Mouse (Mus musculus): ENCODE measurements around the gene Mocs1.
"Not testable (repeated sequence)": the region's sequence is repeated elsewhere in the genome, so short reads cannot be mapped to it uniquely, and the experiment has no call there.

Mocs1 gene

GRCm38 (mm10) chr17:49432071-49432711 lies 4.0 kb downstream of the Mocs1 start:
- no peak for DNase-seq (ENCODE audit: low read depth in 2 of 2, low spot score in 2 of 2)

GRCm38 (mm10) chr17:49433071-49433470 lies 4.9 kb downstream of the Mocs1 start:
- no peak for DNase-seq (ENCODE audit: low read depth in 2 of 2, low spot score in 2 of 2)

- no peak for DNase-seq (ENCODE audit: low read depth in 2 of 2, low spot score in 2 of 2)
Measured at GRCm38 (mm10) chr17:49434236-49434635, 6.1 kb downstream of the Mocs1 start.

- DNase-seq (ENCODE audit: low read depth in 2 of 2, low spot score in 2 of 2) = no peak
Measured at GRCm38 (mm10) chr17:49435081-49435480, 6.9 kb downstream of the Mocs1 start.

- DNase-seq (ENCODE audit: low read depth in 2 of 2, low spot score in 2 of 2) = no peak
Measured at GRCm38 (mm10) chr17:49436631-49437030, 8.5 kb downstream of the Mocs1 start.

- DNase-seq (ENCODE audit: low read depth in 2 of 2, low spot score in 2 of 2) = not testable (repeated sequence)
Measured at GRCm38 (mm10) chr17:49437306-49437705, 9.1 kb downstream of the Mocs1 start.

GRCm38 (mm10) chr17:49438822-49439574 lies 10.8 kb downstream of the Mocs1 start:
- no peak for DNase-seq (ENCODE audit: low read depth in 2 of 2, low spot score in 2 of 2)

GRCm38 (mm10) chr17:49439706-49440105 lies 11.5 kb downstream of the Mocs1 start:
- DNase-seq (ENCODE audit: low read depth in 2 of 2, low spot score in 2 of 2) = no peak

GRCm38 (mm10) chr17:49440331-49441130 lies 12.4 kb downstream of the Mocs1 start:
- no peak for DNase-seq (ENCODE audit: low read depth in 2 of 2, low spot score in 2 of 2)

GRCm38 (mm10) chr17:49442841-49443240 lies 14.7 kb downstream of the Mocs1 start:
- peak; percentile 17 to 22 for DNase-seq (ENCODE audit: low read depth in 2 of 2, low spot score in 2 of 2)

- DNase-seq (ENCODE audit: low read depth in 2 of 2, low spot score in 2 of 2) = no peak
Measured at GRCm38 (mm10) chr17:49448570-49449229, 20.5 kb downstream of the Mocs1 start.

- DNase-seq (ENCODE audit: low read depth in 2 of 2, low spot score in 2 of 2) = no peak
Measured at GRCm38 (mm10) chr17:49449230-49449608, 21.1 kb downstream of the Mocs1 start.

GRCm38 (mm10) chr17:49450922-49451321 lies 22.8 kb downstream of the Mocs1 start:
- DNase-seq (ENCODE audit: low read depth in 2 of 2, low spot score in 2 of 2) = no peak

- no peak for DNase-seq (ENCODE audit: low read depth in 2 of 2, low spot score in 2 of 2)
Measured at GRCm38 (mm10) chr17:49456334-49456733, 28.2 kb downstream of the Mocs1 start.

GRCm38 (mm10) chr17:49457833-49458232 lies 29.7 kb downstream of the Mocs1 start:
- no peak for DNase-seq (ENCODE audit: low read depth in 2 of 2, low spot score in 2 of 2)

GRCm38 (mm10) chr17:49458386-49458785 lies 30.2 kb downstream of the Mocs1 start:
- DNase-seq (ENCODE audit: low read depth in 2 of 2, low spot score in 2 of 2) = no peak

GRCm38 (mm10) chr17:49464884-49465283 lies 36.7 kb downstream of the Mocs1 start:
- DNase-seq (ENCODE audit: low read depth in 2 of 2, low spot score in 2 of 2) = no peak

GRCm38 (mm10) chr17:49468223-49468622 lies 40.1 kb downstream of the Mocs1 start:
- DNase-seq (ENCODE audit: low read depth in 2 of 2, low spot score in 2 of 2) = peak; percentile 6 to 15

- DNase-seq (ENCODE audit: low read depth in 2 of 2, low spot score in 2 of 2) = no peak
Measured at GRCm38 (mm10) chr17:49472626-49473025, 44.5 kb downstream of the Mocs1 start.

- no peak for DNase-seq (ENCODE audit: low read depth in 2 of 2, low spot score in 2 of 2)
Measured at GRCm38 (mm10) chr17:49474051-49474450, 45.9 kb downstream of the Mocs1 start.

- DNase-seq (ENCODE audit: low read depth in 2 of 2, low spot score in 2 of 2) = no peak
Measured at GRCm38 (mm10) chr17:49475174-49475573, 47.0 kb downstream of the Mocs1 start.
